ENCODE assay signal across 9 mouse cellular contexts in the genomic region with DNA sequence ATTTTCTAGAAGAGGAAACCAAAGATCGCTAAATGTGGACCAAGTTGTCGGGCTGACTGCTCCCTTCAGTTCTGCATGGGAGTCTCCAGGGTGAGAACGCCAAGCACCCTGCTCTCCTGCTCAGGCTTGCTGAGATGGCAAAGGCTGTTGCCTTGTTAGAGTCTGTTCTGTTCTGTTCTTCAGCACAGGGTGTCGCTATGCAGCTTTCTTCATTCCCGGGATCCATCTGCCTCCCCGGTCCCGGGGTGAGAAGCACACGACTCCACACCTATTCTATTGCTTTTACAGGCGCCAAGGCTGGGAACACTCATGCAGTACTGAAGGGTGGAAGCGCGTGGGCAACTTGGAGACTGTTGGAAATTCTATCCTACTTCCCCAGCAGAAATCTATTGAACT. TPM values are rescaled to one million over a fixed set of nuclear protein-coding genes. Genes with fewer than 3 reads are reported as not detected.
A peak's percentile ranks its signal among the peaks of the same experiment; 100 is the strongest.
DNase-seq lines count a peak whose midpoint lies in the region; ATAC-seq and TF ChIP-seq lines count a peak whose summit lies in the region.
"Had no signal": no experiment of that assay in that cellular context is flagged by ENCODE, and none has a peak within 500 bp of the region (broad histone marks: within the 10 kb centered on the region; RNA-seq: fewer than 3 reads in every experiment).

No protein-coding gene starts in this region.

- no peak for DNase-seq in cerebellum, adult 8-10 months
- DNase-seq in neural tube, embryonic 11.5 days (ENCODE audit: low spot score): peak; percentile 22
- DNase-seq in neural tube, embryonic 10.5 days (ENCODE audit: extremely low spot score, low spot score): no peak
- peak; percentile 34 for DNase-seq in stomach, postnatal 0 days (ENCODE audit: low spot score)
- DNase-seq in adipocyte (ENCODE audit: low spot score): no peak
- no peak for DNase-seq in spleen, postnatal 10 days (ENCODE audit: low spot score in 2 of 2)

- H3K27me3 ChIP-seq in neural tube, embryonic 11.5 days (ENCODE audit: control insufficient read depth, insufficient read depth, low read length): no peaks in the 10 kb centered on the region
- no peaks in the 10 kb centered on the region for H3K27me3 ChIP-seq in intestine, postnatal 0 days (replicated peaks; ENCODE audit: control insufficient read depth, insufficient read depth, low read length)
- no peaks in the 10 kb centered on the region for H3K27me3 ChIP-seq in stomach, postnatal 0 days (ENCODE audit: control insufficient read depth, insufficient read depth, low read length)

- no peak overlapping the region for H3K27ac ChIP-seq in neural tube, embryonic 11.5 days (ENCODE audit: low read depth, low read length)
- H3K27ac ChIP-seq in intestine, postnatal 0 days (ENCODE audit: low read depth, low read length): no peak overlapping the region
- no peak overlapping the region for H3K27ac ChIP-seq in stomach, postnatal 0 days (replicated peaks)

- no peak for TF ChIP-seq EP300 in stomach, postnatal 0 days (optimal IDR thresholded peaks at IDR 0.05)

- H3K4me3 ChIP-seq in neural tube, embryonic 11.5 days (ENCODE audit: low read depth, low read length): no peak overlapping the region
- H3K4me3 ChIP-seq in intestine, postnatal 0 days (ENCODE audit: low read depth, low read length): no peak overlapping the region
- H3K4me3 ChIP-seq in stomach, postnatal 0 days (ENCODE audit: low read depth, low read length): no peak overlapping the region
- H3K4me3 ChIP-seq: myocyte had no signal

- H3K4me2 ChIP-seq in neural tube, embryonic 11.5 days (ENCODE audit: low read depth): no peak overlapping the region
- H3K4me2 ChIP-seq in intestine, postnatal 0 days (replicated peaks; ENCODE audit: low read depth): no peak overlapping the region
- H3K4me2 ChIP-seq in stomach, postnatal 0 days (replicated peaks; ENCODE audit: low read depth): no peak overlapping the region; the same call in 1 of the 2 replicates

- H3K36me3 ChIP-seq in neural tube, embryonic 11.5 days (ENCODE audit: control insufficient read depth, insufficient read depth, low read length): no peaks in the 10 kb centered on the region
- 0 out of 2 replicates have a peak, but pooled peaks cover 3% of the 10 kb centered on the region for H3K36me3 ChIP-seq in intestine, postnatal 0 days (ENCODE audit: control insufficient read depth, insufficient read depth)
- no peaks in the 10 kb centered on the region for H3K36me3 ChIP-seq in stomach, postnatal 0 days (ENCODE audit: control insufficient read depth, insufficient read depth, low read length)

- H3K4me1 ChIP-seq in neural tube, embryonic 11.5 days (ENCODE audit: control insufficient read depth, insufficient read depth, low read length): peaks cover 10% of the 10 kb centered on the region; the same call in 1 of the 2 replicates
- H3K4me1 ChIP-seq in intestine, postnatal 0 days (replicated peaks; ENCODE audit: control insufficient read depth, insufficient read depth, low read length): no peaks in the 10 kb centered on the region
- no peaks in the 10 kb centered on the region for H3K4me1 ChIP-seq in stomach, postnatal 0 days (replicated peaks; ENCODE audit: control insufficient read depth, insufficient read depth)

- peak; percentile 64 for TF ChIP-seq CTCF in intestine, postnatal 0 days (IDR thresholded peaks at IDR 0.05; ENCODE audit: low read depth)
- peak; percentile 75 for TF ChIP-seq CTCF in stomach, postnatal 0 days (IDR thresholded peaks at IDR 0.05; ENCODE audit: low read depth)

- H3K9ac ChIP-seq in neural tube, embryonic 11.5 days (ENCODE audit: low read length): no peak overlapping the region
- H3K9ac ChIP-seq in intestine, postnatal 0 days (ENCODE audit: low read depth, low read length): no peak overlapping the region
- H3K9ac ChIP-seq in stomach, postnatal 0 days (ENCODE audit: low read length): no peak overlapping the region

- ATAC-seq in cerebellum, adult (ENCODE audit: insufficient number of reproducible peaks, low FRiP score, low TSS enrichment): peak; percentile 87
- no peak for ATAC-seq in neural tube, embryonic 11.5 days (ENCODE audit: insufficient read depth, low FRiP score, low TSS enrichment)
- no peak for ATAC-seq in intestine, postnatal 0 days
- 0 out of 2 replicates have a peak, but pooled peaks have one; percentile 51 for ATAC-seq in stomach, postnatal 0 days (ENCODE audit: low FRiP score, low TSS enrichment)

- no peaks in the 10 kb centered on the region for H3K9me3 ChIP-seq in neural tube, embryonic 11.5 days (ENCODE audit: control insufficient read depth, low read length)
- H3K9me3 ChIP-seq in intestine, postnatal 0 days (ENCODE audit: control insufficient read depth): no peaks in the 10 kb centered on the region
- H3K9me3 ChIP-seq in stomach, postnatal 0 days (ENCODE audit: control insufficient read depth, low read length): no peaks in the 10 kb centered on the region

- WGBS in neural tube, embryonic 11.5 days: 52% methylated on average over 11 of the region's 11 CpGs
- 49% methylated on average over 11 of the region's 11 CpGs for WGBS in intestine, postnatal 0 days
- WGBS in stomach, postnatal 0 days: 39% methylated on average over 11 of the region's 11 CpGs

RNA-seq across cellular contexts. Expression of gene Hmgb2, which starts 57.7 kb away (rescaled TPM):
- polyA plus RNA-seq in neural tube, embryonic 11.5 days (2014; fragmentation: Nextera tagmentation; extraction: Ambion mirVana): 388 and 468 TPM in 2 replicates
- 197 and 201 TPM in 2 replicates for polyA plus RNA-seq in intestine, postnatal 0 days (2015; fragmentation: Nextera tagmentation; extraction: Ambion mirVana)
- 158 and 220 TPM in 2 replicates for polyA plus RNA-seq in stomach, postnatal 0 days (2015; fragmentation: Nextera tagmentation; extraction: Ambion mirVana)

Comparison
In these comparisons a context has a peak if more than half of its experiments do, and no peak if none do; other contexts are left out.
1. DNase-seq: peak in neural tube, embryonic 11.5 days (single experiment) and stomach, postnatal 0 days (single experiment); none in cerebellum, adult 8-10 months (single experiment), neural tube, embryonic 10.5 days (single experiment), adipocyte (single experiment) and spleen, postnatal 10 days (0 of 2).
2. ATAC-seq: peak in cerebellum, adult (single experiment) and stomach, postnatal 0 days (single experiment); none in neural tube, embryonic 11.5 days (single experiment) and intestine, postnatal 0 days (single experiment).